Mouse (Mus musculus) limb, embryonic 12.5 days (tissue): ENCODE measurements around the gene Aebp2. TPM values are rescaled to one million over a fixed set of nuclear protein-coding genes. Genes with fewer than 3 reads are reported as not detected.

ENCODE experiments used
- polyA plus RNA-seq: library from polyadenylated mRNA; unstranded; fragments of >200 nt; fragmentation: Nextera tagmentation; extraction: Ambion mirVana; gene quantifications from 2 replicates; pipeline ENCODE4 v1.2.1, GENCODE M21; 2016

Gene Aebp2
- polyA plus RNA-seq, 1 experiment from 2014 or later = 16.4 TPM

Other genes starting within 250 kb of the Aebp2 start
- 50.1 and 51.5 TPM in 2 replicates for gene Plekha5, start 198.6 kb upstream of the Aebp2 start, polyA plus RNA-seq
- not detected in 2 replicates for gene Gm11077, start 106.6 kb downstream of the Aebp2 start, polyA plus RNA-seq